Mouse (Mus musculus): ENCODE measurements around the gene Scai. TPM values are rescaled to one million over a fixed set of nuclear protein-coding genes. Genes with fewer than 3 reads are reported as not detected.
"Not testable (repeated sequence)": the region's sequence is repeated elsewhere in the genome, so short reads cannot be mapped to it uniquely, and the experiment has no call there.

Gene Scai
- 3.2 and 4.1 TPM in 2 replicates for polyA plus RNA-seq (2016; fragmentation: Nextera tagmentation; extraction: Ambion mirVana)

GRCm38 (mm10) chr2:39190561-39191056, at the start of gene Scai:
Gene Scai, minus strand, starts transcription at chr2:39190734.
- Histone ChIP-seq H3K4me1 (peaks cover 21% of the 10 kb centered on the region), H3K36me3 (peaks cover 17% of the 10 kb centered on the region; the same call in 1 of the 2 replicates), H3K9me3 (replicated peaks) (no peaks in the 10 kb centered on the region), H3K9ac (peak within 1 kb of the TSS; percentile 93), H3K4me3 (peak within 1 kb of the TSS; percentile 94), H3K4me2 (peak within 1 kb of the TSS; percentile 92), H3K27me3 (replicated peaks) (no peaks in the 10 kb centered on the region), H3K27ac (peak within 1 kb of the TSS; percentile 84)
- WGBS (ENCODE audit: insufficient replicate concordance) = 2% methylated on average over 41 of the region's 41 CpGs
- peak; percentile 100 for ATAC-seq

DNA sequence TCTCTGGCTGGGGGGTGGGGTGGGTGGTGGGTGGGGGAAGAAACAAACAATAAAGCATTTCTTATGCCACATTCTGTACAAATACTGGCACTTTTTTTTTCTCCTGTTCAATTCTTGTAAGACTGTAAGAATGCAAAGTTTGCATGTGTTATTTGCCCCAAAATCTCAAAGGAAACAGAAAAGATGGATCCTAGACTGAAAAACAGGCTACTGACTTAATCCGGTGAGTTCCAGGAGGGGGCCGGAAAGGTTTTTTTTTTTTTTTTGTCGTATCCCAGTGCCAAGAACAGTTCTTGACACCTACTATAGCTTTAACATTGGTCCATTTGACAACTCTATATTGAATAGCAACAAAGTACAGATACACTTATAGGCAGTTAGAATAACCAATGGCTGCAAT, 36.2 kb upstream of the Scai start:
- 25% methylated on average over 3 of the region's 3 CpGs for WGBS (ENCODE audit: insufficient replicate concordance)
- H3K4me1 ChIP-seq = peaks cover 38% of the 10 kb centered on the region
- no peaks in the 10 kb centered on the region for H3K9me3 ChIP-seq (replicated peaks)
- peak overlapping the region; percentile 65 for H3K9ac ChIP-seq
- H3K4me2 ChIP-seq = peak overlapping the region; percentile 72
- ATAC-seq = no peak
- no peaks in the 10 kb centered on the region for H3K36me3 ChIP-seq
- peak overlapping the region; percentile 85 for H3K4me3 ChIP-seq
- H3K27ac ChIP-seq = peak overlapping the region; percentile 95
- no peaks in the 10 kb centered on the region for H3K27me3 ChIP-seq (replicated peaks)

DNA sequence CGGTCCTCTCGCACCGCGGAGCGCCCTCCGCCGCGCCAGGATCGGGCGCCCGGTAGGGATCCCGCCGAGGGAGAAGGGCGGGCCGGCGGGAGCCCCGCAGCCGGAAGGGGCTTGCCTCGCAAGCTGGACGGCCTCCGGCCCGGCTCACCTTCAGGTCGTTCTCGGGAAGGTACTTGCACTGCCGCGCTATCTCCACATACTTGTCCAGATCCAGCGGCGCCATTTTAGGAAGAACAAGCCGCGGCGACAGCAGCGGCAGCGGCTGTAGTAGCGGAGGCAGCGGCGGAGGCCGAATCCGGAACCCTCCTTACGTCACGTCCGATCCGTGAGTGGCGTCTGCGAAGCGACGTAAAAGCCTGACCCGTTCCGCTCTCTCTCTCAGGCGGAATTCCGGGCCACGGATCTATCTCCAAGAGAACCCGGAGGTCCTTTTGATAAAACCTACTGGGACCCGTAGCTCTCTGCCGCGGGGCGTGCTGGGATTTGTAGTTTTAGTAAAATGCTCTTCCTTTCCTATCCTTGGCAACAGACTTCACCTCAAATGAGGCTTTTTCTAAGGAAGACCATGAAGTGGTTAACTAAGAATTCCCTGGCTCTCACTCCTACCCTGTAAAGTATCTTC, 35.6 kb upstream of the Scai start, which contains the start of gene Ppp6c:
Gene Ppp6c, minus strand, starts transcription at position 433 of the 622 bp plus-strand sequence.
- Histone ChIP-seq H3K36me3 (no peaks in the 10 kb centered on the region), H3K27ac (peak within 1 kb of the TSS; percentile 95), H3K4me3 (peak within 1 kb of the TSS; percentile 85), H3K4me2 (peak within 1 kb of the TSS; percentile 72), H3K4me1 (peaks cover 40% of the 10 kb centered on the region), H3K9ac (peak within 1 kb of the TSS; percentile 87), H3K9me3 (replicated peaks) (no peaks in the 10 kb centered on the region), H3K27me3 (replicated peaks) (no peaks in the 10 kb centered on the region)
- peak; percentile 94 for ATAC-seq
- WGBS (ENCODE audit: insufficient replicate concordance) = 2% methylated on average over 56 of the region's 56 CpGs

DNA sequence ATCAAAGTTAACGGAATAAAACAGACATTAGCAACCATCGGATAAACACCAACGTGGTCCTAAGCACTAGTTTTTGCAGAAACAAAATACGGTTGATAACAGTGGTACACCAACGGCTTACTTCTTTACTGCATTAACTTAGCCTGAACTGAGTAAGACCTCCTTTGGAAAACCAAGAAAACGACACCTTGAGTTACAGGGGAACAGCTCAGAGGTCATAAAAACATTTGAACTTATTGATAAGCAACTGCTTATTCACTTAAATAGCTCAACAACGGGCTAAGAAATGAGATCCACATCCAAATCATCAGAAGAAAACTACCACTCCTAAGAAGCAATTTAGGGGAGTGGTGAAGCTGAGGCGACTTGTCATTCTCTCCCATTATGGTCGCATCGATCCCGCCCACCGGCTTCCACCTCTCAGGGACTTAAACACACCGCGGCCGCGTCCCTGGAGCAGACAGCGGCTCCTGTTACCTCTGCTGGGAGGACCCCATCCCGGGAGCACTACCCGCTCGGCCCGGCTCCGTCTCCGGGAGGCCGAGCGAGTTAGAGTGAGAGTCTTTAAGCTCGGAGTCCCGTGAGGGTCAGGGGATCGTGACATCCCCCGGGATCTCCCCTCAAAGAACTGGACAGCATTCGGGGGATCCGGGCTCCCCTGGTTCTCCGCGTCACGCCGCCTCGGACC, 34.9 kb upstream of the Scai start:
- peak overlapping the region; percentile 85 for H3K4me3 ChIP-seq
- ATAC-seq = peak; percentile 69
- peak overlapping the region; percentile 87 for H3K9ac ChIP-seq
- not testable (repeated sequence) for H3K27me3 ChIP-seq (replicated peaks); H3K36me3 ChIP-seq; H3K9me3 ChIP-seq (replicated peaks)
- peak overlapping the region; percentile 72 for H3K4me2 ChIP-seq
- H3K4me1 ChIP-seq = peaks cover 40% of the 10 kb centered on the region
- peak overlapping the region; percentile 95 for H3K27ac ChIP-seq
- 2% methylated on average over 36 of the region's 36 CpGs for WGBS (ENCODE audit: insufficient replicate concordance)

- H3K27ac ChIP-seq = 0 out of 2 replicates have a peak overlapping the region, but pooled peaks have one; percentile 49
- peak overlapping the region; percentile 72 for H3K4me2 ChIP-seq
- no peaks in the 10 kb centered on the region for H3K9me3 ChIP-seq (replicated peaks)
- no peaks in the 10 kb centered on the region for H3K36me3 ChIP-seq
- peaks cover 45% of the 10 kb centered on the region for H3K4me1 ChIP-seq
- H3K27me3 ChIP-seq (replicated peaks) = no peaks in the 10 kb centered on the region
- H3K9ac ChIP-seq = peak overlapping the region; percentile 87
- ATAC-seq = no peak
- H3K4me3 ChIP-seq = peak overlapping the region; percentile 85
These were observed 34.1 kb upstream of the Scai start for GRCm38 (mm10) chr2:39224621-39225020.

DNA sequence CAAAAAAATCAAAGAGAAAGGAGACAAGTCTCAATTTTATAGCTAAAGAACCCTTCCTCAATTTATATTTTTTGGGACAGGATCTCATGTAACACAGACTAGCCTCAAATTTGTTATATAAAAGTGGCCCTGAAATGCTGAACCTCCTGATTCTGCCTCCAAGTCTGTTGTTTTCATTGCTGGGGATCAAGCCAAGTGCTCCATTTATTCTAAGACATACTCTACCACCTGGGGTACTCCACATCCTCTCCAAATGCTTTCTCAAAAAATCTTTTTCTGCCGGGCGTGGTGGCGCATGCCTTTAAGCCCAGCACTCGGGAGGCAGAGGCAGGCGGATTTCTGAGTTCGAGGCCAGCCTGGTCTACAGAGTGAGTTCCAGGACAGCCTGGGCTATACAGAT, 29.5 kb upstream of the Scai start:
- no peak overlapping the region for H3K4me2 ChIP-seq
- no peaks in the 10 kb centered on the region for H3K27me3 ChIP-seq (replicated peaks)
- H3K4me3 ChIP-seq = no peak overlapping the region
- no peak overlapping the region for H3K27ac ChIP-seq
- H3K4me1 ChIP-seq = peaks cover 47% of the 10 kb centered on the region
- no peak overlapping the region for H3K9ac ChIP-seq
- ATAC-seq = no peak
- H3K9me3 ChIP-seq (replicated peaks) = no peaks in the 10 kb centered on the region
- no peaks in the 10 kb centered on the region for H3K36me3 ChIP-seq
- 87% methylated on average over 6 of the region's 6 CpGs for WGBS (ENCODE audit: insufficient replicate concordance)

GRCm38 (mm10) chr2:39219034-39219433, 28.5 kb upstream of the Scai start:
- ATAC-seq = no peak
- no peak overlapping the region for H3K4me3 ChIP-seq
- no peak overlapping the region for H3K4me2 ChIP-seq
- H3K4me1 ChIP-seq = peaks cover 38% of the 10 kb centered on the region
- H3K27ac ChIP-seq = no peak overlapping the region
- WGBS (ENCODE audit: insufficient replicate concordance) = 95% methylated on average over 3 of the region's 3 CpGs
- no peaks in the 10 kb centered on the region for H3K9me3 ChIP-seq (replicated peaks)
- no peak overlapping the region for H3K9ac ChIP-seq
- no peaks in the 10 kb centered on the region for H3K27me3 ChIP-seq (replicated peaks)
- H3K36me3 ChIP-seq = no peaks in the 10 kb centered on the region

DNA sequence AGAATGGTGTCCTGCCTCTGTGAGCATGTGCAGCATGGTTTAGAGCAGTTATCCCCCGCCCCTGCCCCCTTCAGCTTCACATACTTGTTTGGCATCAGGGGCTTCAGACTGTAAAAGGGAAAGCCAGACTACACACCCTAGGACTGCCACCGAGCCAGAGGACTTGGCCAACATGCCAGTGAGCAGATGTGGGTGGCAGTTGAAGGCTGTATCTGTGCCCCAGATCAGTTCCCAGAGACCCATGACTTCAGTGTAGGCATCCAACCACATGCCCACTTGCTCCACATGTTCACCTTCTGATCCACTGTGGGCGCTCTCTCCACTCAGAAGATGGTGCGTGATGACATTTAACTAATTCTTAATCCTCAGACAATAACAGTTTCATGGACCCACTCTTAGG, 26.6 kb upstream of the Scai start:
- no peak overlapping the region for H3K4me2 ChIP-seq
- 81% methylated on average over 4 of the region's 4 CpGs for WGBS (ENCODE audit: insufficient replicate concordance)
- no peak overlapping the region for H3K27ac ChIP-seq
- H3K36me3 ChIP-seq = no peaks in the 10 kb centered on the region
- no peaks in the 10 kb centered on the region for H3K27me3 ChIP-seq (replicated peaks)
- no peaks in the 10 kb centered on the region for H3K9me3 ChIP-seq (replicated peaks)
- H3K4me1 ChIP-seq = peaks cover 21% of the 10 kb centered on the region; the same call in 1 of the 2 replicates
- H3K4me3 ChIP-seq = no peak overlapping the region
- H3K9ac ChIP-seq = no peak overlapping the region
- peak; percentile 59 for ATAC-seq

DNA sequence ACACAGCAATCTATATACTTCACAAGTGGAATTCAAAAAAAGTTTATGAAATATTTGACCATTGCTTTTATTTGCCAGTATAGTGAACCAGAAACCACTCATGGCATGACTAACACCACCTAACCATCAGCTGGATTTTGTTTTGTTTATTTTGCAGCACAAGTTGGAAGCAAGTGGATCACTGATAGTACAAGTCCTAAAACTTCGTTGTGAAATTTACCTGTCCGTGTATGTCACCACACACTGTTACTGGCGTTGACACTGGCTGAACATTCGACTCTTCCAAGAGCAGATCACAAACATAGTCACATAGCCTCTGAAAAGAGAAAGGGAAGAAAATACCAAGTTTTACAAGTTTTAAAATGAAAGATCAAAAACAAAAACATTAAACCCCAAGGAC, 20.2 kb upstream of the Scai start:
- no peak overlapping the region for H3K4me3 ChIP-seq
- H3K36me3 ChIP-seq = peaks cover 30% of the 10 kb centered on the region
- 89% methylated on average over 4 of the region's 4 CpGs for WGBS (ENCODE audit: insufficient replicate concordance)
- no peak for ATAC-seq
- H3K4me1 ChIP-seq = peaks cover 1% of the 10 kb centered on the region; the same call in 1 of the 2 replicates
- H3K27ac ChIP-seq = no peak overlapping the region
- H3K27me3 ChIP-seq (replicated peaks) = no peaks in the 10 kb centered on the region
- H3K9ac ChIP-seq = no peak overlapping the region
- no peaks in the 10 kb centered on the region for H3K9me3 ChIP-seq (replicated peaks)
- H3K4me2 ChIP-seq = no peak overlapping the region

DNA sequence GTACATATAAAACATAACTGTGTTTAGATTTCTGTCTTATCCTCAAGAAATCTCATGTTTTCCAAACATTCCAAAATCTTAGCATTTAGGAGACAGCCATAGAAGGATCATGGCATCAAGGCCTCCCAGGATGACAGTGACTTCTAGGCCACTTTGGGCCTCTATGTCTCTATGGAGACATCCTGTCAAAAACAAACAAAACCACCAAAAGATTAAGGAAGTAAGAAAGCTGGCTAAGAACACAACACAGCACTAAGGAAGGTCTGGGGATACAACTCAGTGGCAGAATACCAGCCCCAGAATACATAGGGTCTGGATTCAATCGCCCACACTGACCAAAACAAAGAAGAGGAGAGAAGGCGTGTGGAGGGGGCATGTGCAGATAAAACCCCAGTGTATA, 12.8 kb upstream of the Scai start:
- Histone ChIP-seq H3K9ac (no peak overlapping the region), H3K27me3 (replicated peaks) (no peaks in the 10 kb centered on the region), H3K27ac (no peak overlapping the region), H3K9me3 (replicated peaks) (no peaks in the 10 kb centered on the region), H3K4me2 (no peak overlapping the region), H3K4me3 (no peak overlapping the region), H3K36me3 (peaks cover 65% of the 10 kb centered on the region), H3K4me1 (peaks cover 8% of the 10 kb centered on the region; the same call in 1 of the 2 replicates)
- no peak for ATAC-seq
- 92% methylated on average over 2 of the region's 2 CpGs for WGBS (ENCODE audit: insufficient replicate concordance)

DNA sequence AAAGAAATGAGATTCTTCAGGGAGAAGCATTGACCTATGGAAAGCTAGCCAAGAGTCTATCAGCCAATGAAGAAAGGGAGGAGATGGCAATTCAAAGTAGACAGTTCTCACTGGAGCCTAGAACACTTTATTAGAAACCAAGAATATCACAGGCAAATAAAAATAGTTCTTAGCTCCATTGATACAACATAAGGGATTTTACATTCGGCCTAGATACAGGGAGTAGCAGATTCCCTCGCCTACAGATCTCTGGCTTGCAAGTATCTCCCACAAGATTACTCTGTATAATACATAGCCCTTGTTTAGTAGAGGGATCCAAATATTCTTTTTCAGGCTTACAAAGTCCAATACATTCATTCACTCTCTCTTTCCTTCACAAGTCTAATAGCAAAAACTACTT, 4.3 kb upstream of the Scai start:
- peaks cover 32% of the 10 kb centered on the region for H3K36me3 ChIP-seq
- H3K4me2 ChIP-seq = no peak overlapping the region
- H3K9ac ChIP-seq = no peak overlapping the region
- no peak overlapping the region for H3K4me3 ChIP-seq
- no peak for ATAC-seq
- no peaks in the 10 kb centered on the region for H3K9me3 ChIP-seq (replicated peaks)
- WGBS (ENCODE audit: insufficient replicate concordance) = 87% methylated on average over 2 of the region's 2 CpGs
- no peak overlapping the region for H3K27ac ChIP-seq
- H3K4me1 ChIP-seq = peaks cover 7% of the 10 kb centered on the region
- H3K27me3 ChIP-seq (replicated peaks) = no peaks in the 10 kb centered on the region

DNA sequence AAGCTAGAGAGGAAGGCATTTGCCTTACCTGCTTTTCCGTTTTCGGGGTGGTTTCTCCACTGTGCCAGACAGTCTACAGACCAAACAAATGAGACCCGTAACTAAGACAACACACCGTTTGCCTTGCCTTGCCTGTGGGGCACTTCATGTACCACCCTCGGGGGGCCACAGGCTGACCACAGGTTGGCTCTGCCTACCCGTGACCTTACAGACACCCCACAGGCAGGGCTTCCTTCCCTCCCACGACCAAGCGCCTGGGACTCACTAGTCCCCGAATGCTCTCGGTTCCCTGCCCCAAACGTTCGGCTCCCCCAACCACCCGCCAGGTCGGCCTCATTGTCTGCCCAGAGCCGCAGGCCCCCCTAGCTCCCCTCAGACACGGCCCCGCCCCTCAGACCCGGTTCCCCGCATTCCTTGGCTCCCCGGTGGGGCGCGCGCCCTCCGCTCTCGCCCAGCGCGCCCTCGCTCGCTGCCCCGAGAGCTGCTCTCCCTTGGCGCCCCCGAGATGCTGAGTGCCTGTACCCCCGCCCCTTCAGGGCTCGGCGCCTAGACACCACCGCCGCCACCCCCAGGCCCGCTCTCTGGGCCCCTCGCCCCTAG, 473 bp downstream of the Scai start:
- ATAC-seq = peak; percentile 63
- peak overlapping the region; percentile 92 for H3K4me2 ChIP-seq
- WGBS (ENCODE audit: insufficient replicate concordance) = 2% methylated on average over 38 of the region's 39 CpGs

More for the DNA sequence above, 473 bp downstream of the Scai start:
- H3K4me1 ChIP-seq = peaks cover 21% of the 10 kb centered on the region
- no peaks in the 10 kb centered on the region for H3K27me3 ChIP-seq (replicated peaks)
- H3K9me3 ChIP-seq (replicated peaks) = no peaks in the 10 kb centered on the region
- peak overlapping the region; percentile 94 for H3K4me3 ChIP-seq
- H3K27ac ChIP-seq = peak overlapping the region; percentile 84
- peaks cover 17% of the 10 kb centered on the region; the same call in 1 of the 2 replicates for H3K36me3 ChIP-seq
- H3K9ac ChIP-seq = peak overlapping the region; percentile 93

Measured in liver, embryonic 12.5 days (tissue).